Comparison of ENCODE assay signal across 14 mouse cellular contexts in the genomic region with DNA sequence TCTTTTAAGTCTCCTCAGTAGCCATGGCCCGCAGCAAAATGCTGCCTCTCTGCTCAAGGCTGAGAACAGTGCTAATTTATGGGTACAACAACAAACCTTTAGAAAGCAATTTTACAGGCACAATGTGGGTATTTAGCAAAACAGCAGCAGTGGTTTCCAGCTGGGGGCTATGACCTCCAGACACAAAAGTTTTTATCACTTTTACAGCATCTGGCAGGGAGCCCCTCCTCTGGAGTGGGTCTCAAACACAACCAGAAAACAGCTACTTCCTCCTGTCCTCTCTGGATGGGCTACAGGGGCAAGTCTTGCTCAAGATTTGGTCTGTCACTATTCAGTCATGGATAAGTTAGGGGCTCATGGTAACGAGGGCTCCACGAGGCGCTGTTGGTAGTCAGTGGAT.
"Had no signal": no experiment of that assay in that cellular context is flagged by ENCODE, and none has a peak within 500 bp of the region (broad histone marks: within the 10 kb centered on the region; RNA-seq: fewer than 3 reads in every experiment).

No protein-coding gene starts in this region.

- H3K4me1 ChIP-seq: liver, embryonic 13.5 days; lung, embryonic 15.5 days; megakaryocyte, embryonic 14.5 days; midbrain, embryonic 12.5 days had no signal

- H3K27me3 ChIP-seq: liver, embryonic 13.5 days; lung, embryonic 15.5 days; megakaryocyte, embryonic 14.5 days; midbrain, embryonic 12.5 days had no signal

- H3K27ac ChIP-seq: liver, embryonic 13.5 days; lung, embryonic 15.5 days; macrophage; midbrain, embryonic 12.5 days had no signal

- H3K9ac ChIP-seq: liver, embryonic 13.5 days; liver, postnatal 0 days; lung, embryonic 15.5 days; midbrain, embryonic 12.5 days had no signal

- H3K36me3 ChIP-seq: liver, embryonic 13.5 days; lung, embryonic 15.5 days; midbrain, embryonic 12.5 days had no signal

- H3K4me3 ChIP-seq: liver, embryonic 13.5 days; lung, embryonic 15.5 days; megakaryocyte, embryonic 14.5 days; midbrain, embryonic 12.5 days had no signal

- DNase-seq: kidney, adult 8-10 months; left cerebral cortex, postnatal 4 days; liver; liver, embryonic 13.5 days; liver, postnatal 0 days; lung, postnatal 14 days; right cerebral cortex, postnatal 25 days; thymus, adult 18-20 months; thymus, postnatal 14 days had no signal

- H3K4me2 ChIP-seq: liver, embryonic 13.5 days; lung, embryonic 15.5 days; midbrain, embryonic 12.5 days had no signal

- H3K9me3 ChIP-seq: liver, embryonic 13.5 days; lung, embryonic 15.5 days; midbrain, embryonic 12.5 days had no signal

- ATAC-seq: liver, postnatal 0 days; midbrain, embryonic 16.5 days had no signal
